Mouse (Mus musculus) erythroblast, embryonic 14.5 days (primary cell): ENCODE results near the gene Efl1.

ENCODE experiments used
- GATA1 ChIP-seq: IDR thresholded peaks from 2 replicates; pipeline ENCODE4 v1.6.1; 2012; ENCODE audit warnings: low read length, inconsistent platforms, mixed read lengths
- TAL1 ChIP-seq: IDR thresholded peaks from 3 replicates; pipeline ENCODE4 v1.6.1; 2012; ENCODE audit warnings: low read length, inconsistent platforms, mixed read lengths

DNA sequence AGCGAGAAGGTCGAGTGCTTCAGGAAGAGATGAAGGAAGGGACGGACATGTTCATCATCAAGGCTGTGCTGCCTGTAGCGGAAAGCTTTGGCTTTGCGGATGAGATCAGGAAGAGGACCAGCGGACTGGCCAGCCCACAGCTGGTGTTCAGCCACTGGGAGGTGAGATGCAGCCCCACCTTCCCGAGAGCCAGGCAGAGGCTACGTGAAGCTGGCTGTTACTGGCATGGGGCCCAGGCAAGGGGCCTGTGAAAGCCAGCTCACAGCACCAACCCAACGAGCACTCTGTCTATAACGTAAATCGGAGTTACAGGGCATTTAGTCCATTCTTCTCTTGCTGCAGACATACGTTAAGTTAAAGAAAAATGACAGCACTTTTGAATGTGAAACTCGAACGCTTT, 124.1 kb downstream of the Efl1 start:
- no peak for TF ChIP-seq GATA1
- no peak for TF ChIP-seq TAL1
